Mouse (Mus musculus): ENCODE data around the gene Lmnb2. TPM values are rescaled to one million over a fixed set of nuclear protein-coding genes. Genes with fewer than 3 reads are reported as not detected.
A peak's percentile ranks its signal among the peaks of the same experiment; 100 is the strongest.

Lmnb2 gene
- polyA plus RNA-seq, 1 experiment from 2014 or later = 6.9 TPM

GRCm38 (mm10) chr10:80929299-80930226 is 11.5 kb upstream of the Lmnb2 start, which contains the start of gene Gadd45b:
TSS of gene Gadd45b (plus strand) at chr10:80930073.
- TF ChIP-seq EP300 (IDR thresholded peaks at IDR 0.05) (0 out of 2 replicates have a peak, but pooled peaks have one; percentile 45), CTCF (IDR thresholded peaks at IDR 0.05) (no peak)
- Histone ChIP-seq H3K4me1 (ENCODE audit: insufficient read depth, low read depth, low read length) (peaks cover 17% of the 10 kb centered on the region), H3K27me3 (replicated peaks; ENCODE audit: insufficient read depth, low read length) (no peaks in the 10 kb centered on the region), H3K27ac (ENCODE audit: low read length) (peak within 1 kb of the TSS; percentile 94), H3K4me3 (ENCODE audit: low read depth, low read length) (peak within 1 kb of the TSS; percentile 88), H3K4me2 (replicated peaks; ENCODE audit: low read depth, low read length) (peak within 1 kb of the TSS; percentile 93), H3K36me3 (ENCODE audit: insufficient read depth, low read length) (no peaks in the 10 kb centered on the region), H3K9me3 (ENCODE audit: low read length) (no peaks in the 10 kb centered on the region), H3K9ac (replicated peaks; ENCODE audit: low read depth) (peak within 1 kb of the TSS; percentile 86)
- DNase-seq (ENCODE audit: low spot score) (peak; percentile 100), ATAC-seq (peak; percentile 90)
- under 1% methylated on average over 56 of the region's 56 CpGs for WGBS

GRCm38 (mm10) chr10:80928586-80929298 is 10.7 kb upstream of the Lmnb2 start:
- Histone ChIP-seq H3K36me3 (ENCODE audit: insufficient read depth, low read length) (no peaks in the 10 kb centered on the region), H3K4me2 (replicated peaks; ENCODE audit: low read depth, low read length) (peak overlapping the region; percentile 93), H3K27ac (ENCODE audit: low read length) (peak overlapping the region; percentile 94), H3K4me3 (ENCODE audit: low read depth, low read length) (peak overlapping the region; percentile 58), H3K4me1 (ENCODE audit: insufficient read depth, low read depth, low read length) (peaks cover 17% of the 10 kb centered on the region), H3K27me3 (replicated peaks; ENCODE audit: insufficient read depth, low read length) (no peaks in the 10 kb centered on the region), H3K9me3 (ENCODE audit: low read length) (no peaks in the 10 kb centered on the region), H3K9ac (replicated peaks; ENCODE audit: low read depth) (peak overlapping the region; percentile 56)
- WGBS = under 1% methylated on average over 48 of the region's 48 CpGs
- TF ChIP-seq CTCF (IDR thresholded peaks at IDR 0.05) = peak; percentile 93
- no peak for TF ChIP-seq EP300 (IDR thresholded peaks at IDR 0.05)
- DNase-seq (ENCODE audit: low spot score) (peak; percentile 96), ATAC-seq (peak; percentile 47)

GRCm38 (mm10) chr10:80925472-80925871 is 7.4 kb upstream of the Lmnb2 start:
- Histone ChIP-seq H3K36me3 (ENCODE audit: insufficient read depth, low read length) (no peaks in the 10 kb centered on the region), H3K27ac (ENCODE audit: low read length) (no peak overlapping the region), H3K27me3 (replicated peaks; ENCODE audit: insufficient read depth, low read length) (no peaks in the 10 kb centered on the region), H3K4me3 (ENCODE audit: low read depth, low read length) (no peak overlapping the region), H3K4me1 (ENCODE audit: insufficient read depth, low read depth, low read length) (peaks cover 2% of the 10 kb centered on the region; the same call in 1 of the 2 replicates), H3K4me2 (replicated peaks; ENCODE audit: low read depth, low read length) (no peak overlapping the region), H3K9ac (replicated peaks; ENCODE audit: low read depth) (no peak overlapping the region), H3K9me3 (ENCODE audit: low read length) (no peaks in the 10 kb centered on the region)
- TF ChIP-seq CTCF (IDR thresholded peaks at IDR 0.05) = no peak
- TF ChIP-seq EP300 (IDR thresholded peaks at IDR 0.05) = no peak
- DNase-seq (ENCODE audit: low spot score) = no peak
- no peak for ATAC-seq
- WGBS = 39% methylated on average over 3 of the region's 3 CpGs

GRCm38 (mm10) chr10:80921923-80922322 is 3.9 kb upstream of the Lmnb2 start:
- DNase-seq (ENCODE audit: low spot score) (peak; percentile 47), ATAC-seq (peak; percentile 48)
- Histone ChIP-seq H3K27me3 (replicated peaks; ENCODE audit: insufficient read depth, low read length) (no peaks in the 10 kb centered on the region), H3K4me3 (ENCODE audit: low read depth, low read length) (peak overlapping the region; percentile 29), H3K36me3 (ENCODE audit: insufficient read depth, low read length) (no peaks in the 10 kb centered on the region), H3K27ac (ENCODE audit: low read length) (no peak overlapping the region), H3K9ac (replicated peaks; ENCODE audit: low read depth) (0 out of 2 replicates have a peak overlapping the region, but pooled peaks have one; percentile 0), H3K4me1 (ENCODE audit: insufficient read depth, low read depth, low read length) (peaks cover 4% of the 10 kb centered on the region; the same call in 1 of the 2 replicates), H3K9me3 (ENCODE audit: low read length) (no peaks in the 10 kb centered on the region), H3K4me2 (replicated peaks; ENCODE audit: low read depth, low read length) (peak overlapping the region; percentile 53)
- WGBS = 9% methylated on average over 16 of the region's 16 CpGs
- TF ChIP-seq CTCF (IDR thresholded peaks at IDR 0.05) (no peak), EP300 (IDR thresholded peaks at IDR 0.05) (no peak)

GRCm38 (mm10) chr10:80917336-80917778 is 688 bp downstream of the Lmnb2 start:
- Histone ChIP-seq H3K36me3 (ENCODE audit: insufficient read depth, low read length) (no peaks in the 10 kb centered on the region), H3K27me3 (replicated peaks; ENCODE audit: insufficient read depth, low read length) (no peaks in the 10 kb centered on the region), H3K4me1 (ENCODE audit: insufficient read depth, low read depth, low read length) (peaks cover 4% of the 10 kb centered on the region; the same call in 1 of the 2 replicates), H3K27ac (ENCODE audit: low read length) (0 out of 2 replicates have a peak overlapping the region, but pooled peaks have one; percentile 26), H3K4me3 (ENCODE audit: low read depth, low read length) (peak overlapping the region; percentile 79), H3K9ac (replicated peaks; ENCODE audit: low read depth) (peak overlapping the region; percentile 38), H3K9me3 (ENCODE audit: low read length) (no peaks in the 10 kb centered on the region), H3K4me2 (replicated peaks; ENCODE audit: low read depth, low read length) (peak overlapping the region; percentile 94)
- ATAC-seq (peak; percentile 56), DNase-seq (ENCODE audit: low spot score) (no peak)
- TF ChIP-seq CTCF (IDR thresholded peaks at IDR 0.05) = no peak
- TF ChIP-seq EP300 (IDR thresholded peaks at IDR 0.05) = no peak
- WGBS = 2% methylated on average over 15 of the region's 15 CpGs

GRCm38 (mm10) chr10:80915736-80916135 is 2.3 kb downstream of the Lmnb2 start:
- no peaks in the 10 kb centered on the region for H3K27me3 ChIP-seq (replicated peaks; ENCODE audit: insufficient read depth, low read length)
- peaks cover 4% of the 10 kb centered on the region; the same call in 1 of the 2 replicates for H3K4me1 ChIP-seq (ENCODE audit: insufficient read depth, low read depth, low read length)
- no peak for ATAC-seq
- DNase-seq (ENCODE audit: low spot score) = no peak
- H3K27ac ChIP-seq (ENCODE audit: low read length) = no peak overlapping the region
- H3K36me3 ChIP-seq (ENCODE audit: insufficient read depth, low read length) = no peaks in the 10 kb centered on the region
- H3K4me2 ChIP-seq (replicated peaks; ENCODE audit: low read depth, low read length) = no peak overlapping the region
- H3K9me3 ChIP-seq (ENCODE audit: low read length) = no peaks in the 10 kb centered on the region
- TF ChIP-seq EP300 (IDR thresholded peaks at IDR 0.05) (no peak), CTCF (IDR thresholded peaks at IDR 0.05) (no peak)
- 82% methylated on average over 4 of the region's 4 CpGs for WGBS
- no peak overlapping the region for H3K4me3 ChIP-seq (ENCODE audit: low read depth, low read length)
- no peak overlapping the region for H3K9ac ChIP-seq (replicated peaks; ENCODE audit: low read depth)

Measured in lung, postnatal 0 days (tissue).